Mouse (Mus musculus): ENCODE results near the gene Npdc1.
"Not testable (repeated sequence)": the region's sequence is repeated elsewhere in the genome, so short reads cannot be mapped to it uniquely, and the experiment has no call there.

Npdc1 gene

GRCm38 (mm10) chr2:25395721-25396596 is 3.2 kb upstream of the Npdc1 start, which contains the start of gene Entpd2:
TSS of gene Entpd2 (plus strand) at chr2:25395874.
- DNase-seq (ENCODE audit: low spot score): no peak

DNA sequence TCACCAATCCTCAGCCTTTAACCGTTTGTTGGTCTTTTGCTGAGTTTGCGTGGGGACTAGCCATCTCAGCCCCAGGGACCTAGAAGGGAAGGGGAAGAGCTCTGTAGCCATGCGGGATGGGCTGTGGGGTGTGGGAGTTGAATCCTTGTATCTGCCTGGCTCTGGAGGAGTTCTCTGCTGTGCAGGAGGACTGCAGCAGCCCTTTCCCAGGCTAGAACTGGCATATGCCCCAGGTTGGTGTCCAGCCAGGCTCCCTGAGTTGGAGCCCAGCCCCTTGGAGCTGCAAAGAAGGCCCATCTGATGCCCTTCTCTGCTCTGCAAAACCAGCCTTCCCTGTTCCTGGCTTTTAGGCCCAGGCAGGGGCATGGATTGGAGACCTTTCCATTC is 2.6 kb upstream of the Npdc1 start:
- no peak for DNase-seq (ENCODE audit: low spot score)

- DNase-seq (ENCODE audit: low spot score): no peak
Measured at GRCm38 (mm10) chr2:25397010-25397409, 2.1 kb upstream of the Npdc1 start.

DNA sequence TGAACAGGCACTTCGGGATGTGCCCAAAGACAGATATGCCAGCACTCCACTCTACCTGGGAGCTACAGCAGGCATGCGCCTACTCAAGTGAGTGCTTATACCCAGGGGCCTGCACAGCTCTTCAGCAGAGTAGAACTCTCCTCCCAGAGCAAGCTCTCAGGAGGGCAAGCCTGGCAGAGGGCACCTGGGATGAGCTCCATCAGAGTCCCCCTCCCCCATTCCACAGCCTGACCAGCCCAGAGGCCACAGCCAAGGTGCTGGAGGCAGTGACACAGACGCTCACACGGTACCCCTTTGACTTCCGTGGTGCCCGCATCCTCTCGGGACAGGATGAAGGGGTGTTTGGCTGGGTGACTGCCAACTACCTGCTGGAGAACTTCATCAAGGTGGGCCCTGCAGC is 1.1 kb upstream of the Npdc1 start:
- no peak for DNase-seq (ENCODE audit: low spot score)

DNA sequence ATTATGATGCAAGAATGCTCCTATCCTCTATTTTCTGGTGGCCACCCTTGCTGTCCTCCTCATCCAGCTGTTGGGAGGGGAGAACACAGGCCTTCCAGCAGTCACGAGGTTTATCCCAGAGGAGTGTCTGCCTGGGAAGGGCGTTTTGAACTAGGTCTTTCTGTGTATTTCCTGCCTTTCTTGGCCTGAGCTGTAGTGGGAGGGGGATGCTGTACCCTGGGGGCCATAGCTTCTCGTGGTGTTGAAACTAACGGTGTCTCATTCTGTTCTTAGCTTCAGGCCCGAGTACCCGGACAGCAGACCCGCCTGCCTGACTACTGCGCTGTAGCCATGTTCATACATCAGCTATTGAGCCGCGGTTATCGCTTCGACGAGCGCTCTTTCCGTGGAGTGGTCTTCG is 1.1 kb downstream of the Npdc1 start:
- DNase-seq (ENCODE audit: low spot score): no peak

GRCm38 (mm10) chr2:25400764-25401163 is 1.6 kb downstream of the Npdc1 start:
- DNase-seq (ENCODE audit: low spot score): no peak

DNA sequence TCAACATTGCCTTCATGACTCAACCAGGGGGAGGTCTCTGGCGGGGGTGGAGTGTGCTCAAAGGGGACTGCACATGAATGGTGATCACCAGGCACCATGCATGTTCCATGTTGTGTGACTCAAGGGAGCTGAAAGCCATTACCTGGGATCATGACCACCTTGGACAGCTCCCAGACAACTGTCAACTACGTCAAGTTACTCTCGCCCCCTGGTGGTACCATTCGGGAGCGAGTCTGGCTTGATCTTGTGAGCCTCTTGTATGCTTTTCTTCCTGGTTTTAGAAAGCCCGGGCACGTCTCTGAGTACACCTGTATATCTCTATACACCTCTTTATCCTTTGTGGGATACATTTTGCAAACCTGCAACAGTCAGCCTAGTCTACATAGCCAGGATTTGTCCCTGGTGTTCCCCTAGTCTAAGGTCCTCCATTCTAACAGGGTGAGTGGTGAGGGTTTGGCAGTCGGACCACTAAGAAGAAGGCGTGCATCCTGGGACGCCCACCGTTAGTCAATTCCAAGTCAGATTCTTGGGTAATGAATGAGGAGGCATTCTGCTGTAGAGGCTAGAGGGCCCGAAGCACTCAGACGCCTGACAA is 3.3 kb downstream of the Npdc1 start:
- DNase-seq (ENCODE audit: low spot score): peak; percentile 64

- DNase-seq (ENCODE audit: low spot score): no peak
Measured at GRCm38 (mm10) chr2:25402972-25403601, 3.9 kb downstream of the Npdc1 start.

- no peak for DNase-seq (ENCODE audit: low spot score)
Measured at GRCm38 (mm10) chr2:25403994-25404393, 4.8 kb downstream of the Npdc1 start.

- DNase-seq (ENCODE audit: low spot score): no peak
Measured at GRCm38 (mm10) chr2:25408908-25409307, 9.8 kb downstream of the Npdc1 start.

GRCm38 (mm10) chr2:25413436-25413835 is 14.3 kb downstream of the Npdc1 start:
- DNase-seq (ENCODE audit: low spot score): not testable (repeated sequence)

GRCm38 (mm10) chr2:25417426-25417825 is 18.3 kb downstream of the Npdc1 start:
- no peak for DNase-seq (ENCODE audit: low spot score)

DNA sequence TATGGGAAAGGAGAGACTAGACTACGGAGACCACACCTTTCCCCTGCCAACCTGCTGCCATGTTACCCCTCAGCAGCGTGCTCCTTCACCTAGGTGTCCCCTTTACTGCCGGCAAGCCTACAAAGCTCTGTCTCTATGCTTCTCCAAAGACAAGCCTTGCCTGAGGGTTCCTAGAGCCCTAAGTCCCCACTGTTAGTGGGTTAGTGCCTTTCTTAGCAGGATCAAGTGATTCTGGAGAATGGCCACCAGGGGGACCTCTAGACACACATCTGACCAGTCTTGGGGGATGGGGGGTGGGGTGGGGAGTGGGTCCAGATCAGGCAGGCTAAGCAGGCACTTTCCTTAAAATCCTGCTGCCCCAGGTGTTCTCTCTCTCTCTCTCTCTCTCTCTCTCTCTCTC is 22.7 kb downstream of the Npdc1 start:
- DNase-seq (ENCODE audit: low spot score): no peak

- DNase-seq (ENCODE audit: low spot score): no peak
Measured at GRCm38 (mm10) chr2:25422587-25423410, 23.6 kb downstream of the Npdc1 start, which contains the start of gene Fut7. TSS of gene Fut7 (plus strand) at chr2:25423267.

- no peak for DNase-seq (ENCODE audit: low spot score)
Measured at GRCm38 (mm10) chr2:25423626-25424025, 24.5 kb downstream of the Npdc1 start.

GRCm38 (mm10) chr2:25425481-25425880 is 26.3 kb downstream of the Npdc1 start:
- no peak for DNase-seq (ENCODE audit: low spot score)

DNA sequence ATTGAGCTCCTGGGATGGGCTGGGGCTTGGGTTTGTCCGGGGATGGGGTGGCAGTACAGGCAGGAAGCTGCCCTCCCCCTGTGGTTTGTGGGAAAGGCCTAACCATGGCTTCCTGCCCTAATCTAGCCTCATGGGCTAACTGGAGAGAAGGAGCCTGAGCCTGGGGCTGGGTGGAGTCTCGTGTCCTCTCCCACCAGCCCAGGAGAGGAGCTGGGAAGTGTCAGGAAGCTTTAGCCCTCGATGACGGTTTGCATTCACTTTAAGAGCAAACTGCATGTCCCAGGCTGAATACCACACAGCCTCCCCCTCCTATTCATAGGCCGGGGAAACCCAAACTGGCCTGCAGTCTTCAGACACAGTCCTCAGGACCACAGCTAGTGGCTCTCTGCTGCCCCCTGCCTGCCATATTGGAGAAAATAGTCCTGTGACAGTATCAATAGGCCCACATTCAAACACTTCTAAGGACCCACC is 27.6 kb downstream of the Npdc1 start:
- DNase-seq (ENCODE audit: low spot score): peak; percentile 64

DNA sequence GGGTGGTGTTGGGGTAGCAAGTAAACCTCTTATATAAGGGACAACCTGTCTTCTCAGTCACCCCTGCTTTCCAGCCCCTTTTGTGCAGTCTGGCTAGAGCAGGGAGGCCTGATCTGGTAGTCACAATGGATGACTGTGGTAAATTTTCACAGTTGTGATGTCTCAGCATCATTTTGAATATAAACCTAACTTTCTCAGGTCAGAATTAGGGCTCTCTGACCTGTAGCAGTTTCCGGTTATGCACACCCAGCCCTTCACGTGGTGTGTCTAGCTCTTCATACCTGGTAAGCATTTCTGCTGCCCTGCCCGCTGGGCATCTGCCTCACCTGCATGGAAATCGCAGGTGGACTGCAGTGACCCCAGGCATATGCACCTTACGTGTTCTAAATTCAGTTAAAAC is 28.1 kb downstream of the Npdc1 start:
- DNase-seq (ENCODE audit: low spot score): no peak

DNA sequence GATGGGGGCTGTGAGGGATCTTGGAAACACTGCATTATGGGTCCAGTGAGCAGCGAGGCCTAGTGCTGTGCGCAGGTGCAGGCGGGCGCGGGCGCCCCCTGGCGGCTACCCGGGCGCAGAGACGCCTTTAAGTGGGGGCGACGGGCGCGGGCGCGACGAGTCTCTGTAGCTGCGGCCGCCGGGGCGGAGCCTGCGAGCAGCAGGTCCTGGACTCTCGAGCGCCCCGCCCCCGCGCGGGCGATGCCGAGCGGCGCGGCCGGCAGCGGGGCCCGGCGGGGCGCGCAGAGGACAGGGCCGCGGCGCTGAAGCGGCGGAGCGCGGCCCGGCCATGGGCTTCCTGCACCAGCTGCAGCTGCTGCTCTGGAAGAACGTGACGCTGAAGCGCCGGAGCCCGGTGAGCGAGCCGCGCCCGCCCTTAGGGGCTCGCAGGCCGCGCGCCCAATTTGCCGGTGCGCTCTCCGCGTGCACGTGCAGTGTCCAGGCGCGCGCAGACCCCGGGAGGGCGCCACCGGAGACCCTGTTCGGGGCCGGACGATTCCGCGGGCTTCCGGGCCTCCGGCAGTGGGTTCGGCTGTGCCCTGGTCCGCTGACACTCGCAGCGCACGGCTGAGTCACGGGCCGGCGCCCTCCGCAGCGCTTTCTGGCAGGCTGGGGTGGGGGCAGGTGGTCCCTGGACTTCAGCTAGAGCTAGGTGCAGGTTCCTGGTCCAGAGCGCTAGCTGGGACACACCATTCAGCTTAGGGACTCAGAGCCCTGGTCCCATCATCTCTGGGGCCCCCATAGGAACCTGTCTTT is 29.5 kb downstream of the Npdc1 start, which contains the start of gene Abca2:
TSS of gene Abca2 (plus strand) at position 262 of the 795 bp plus-strand sequence.
- DNase-seq (ENCODE audit: low spot score): peak; percentile 81

GRCm38 (mm10) chr2:25429435-25430180 is 30.5 kb downstream of the Npdc1 start:
- DNase-seq (ENCODE audit: low spot score): no peak
